Comparison of ENCODE assay signal across 21 mouse cellular contexts in genomic region chr2:125016946-125017345, GRCm38 (mm10). TPM values are rescaled to one million over a fixed set of nuclear protein-coding genes. Genes with fewer than 3 reads are reported as not detected.
DNase-seq lines count a peak whose midpoint lies in the region; ATAC-seq and TF ChIP-seq lines count a peak whose summit lies in the region.
"Had no signal": no experiment of that assay in that cellular context is flagged by ENCODE, and none has a peak within 500 bp of the region (broad histone marks: within the 10 kb centered on the region; RNA-seq: fewer than 3 reads in every experiment).

No protein-coding gene starts in this region.

- H3K4me2 ChIP-seq in lung, embryonic 16.5 days (ENCODE audit: low read depth, low read length) = no peak overlapping the region
- H3K4me2 ChIP-seq in lung, postnatal 0 days (replicated peaks; ENCODE audit: low read depth, low read length) = no peak overlapping the region

- no peaks in the 10 kb centered on the region for H3K36me3 ChIP-seq in lung, embryonic 16.5 days (ENCODE audit: control insufficient read depth, insufficient read depth, low read length)
- no peaks in the 10 kb centered on the region for H3K36me3 ChIP-seq in lung, postnatal 0 days (ENCODE audit: insufficient read depth, low read length)
- H3K36me3 ChIP-seq: G1E had no signal

- no peak for TF ChIP-seq CTCF in lung, adult 2 months (IDR thresholded peaks at IDR 0.05; ENCODE audit: insufficient read depth, low read length)
- no peak for TF ChIP-seq CTCF in lung, postnatal 0 days (IDR thresholded peaks at IDR 0.05)

- DNase-seq in heart, adult 11 months = peak; percentile 30
- no peak for DNase-seq in heart, postnatal 36 days
- no peak for DNase-seq in lung, adult 2 months
- DNase-seq in lung, postnatal 0 days (ENCODE audit: low spot score) = peak; percentile 41
- DNase-seq in lung, adult 18-20 months = no peak
- DNase-seq: adrenal gland, adult 2 months; adrenal gland, adult 8-10 months; adrenal gland, postnatal 10 days; adrenal gland, postnatal 14 days; adrenal gland, postnatal 25 days; adrenal gland, postnatal 36 days; B cell, adult 2 months; cerebellum, adult 11 months; cerebellum, adult 11-12 months; cerebellum, adult 18-20 months had no signal

- H3K27ac ChIP-seq in lung, embryonic 16.5 days (ENCODE audit: low read length) = no peak overlapping the region
- no peak overlapping the region for H3K27ac ChIP-seq in lung, postnatal 0 days (ENCODE audit: low read length)

- H3K9me3 ChIP-seq in lung, embryonic 16.5 days (ENCODE audit: control insufficient read depth, low read length) = no peaks in the 10 kb centered on the region
- no peaks in the 10 kb centered on the region for H3K9me3 ChIP-seq in lung, postnatal 0 days (ENCODE audit: low read length)

- no peak for TF ChIP-seq POLR2A in lung, adult 2 months (IDR thresholded peaks at IDR 0.05; ENCODE audit: borderline replicate concordance, extremely low read depth, low read depth, low read length)

- H3K27me3 ChIP-seq in lung, embryonic 16.5 days (ENCODE audit: control insufficient read depth, insufficient read depth, low read depth, low read length) = no peaks in the 10 kb centered on the region
- H3K27me3 ChIP-seq in lung, postnatal 0 days (replicated peaks; ENCODE audit: insufficient read depth, low read length) = no peaks in the 10 kb centered on the region
- H3K27me3 ChIP-seq: CH12.LX, Patski had no signal

- intact Hi-C loops in heart, postnatal 36 days (cut with DNase I) = no loop called here

- no peak overlapping the region for H3K9ac ChIP-seq in lung, embryonic 16.5 days (ENCODE audit: low read length)
- no peak overlapping the region for H3K9ac ChIP-seq in lung, postnatal 0 days (replicated peaks; ENCODE audit: low read depth)

- TF ChIP-seq EP300 in lung, postnatal 0 days (IDR thresholded peaks at IDR 0.05) = peak; percentile 70

- WGBS in lung, embryonic 16.5 days = 70% methylated on average over 1 of the region's 1 CpGs
- WGBS in lung, adult 2 months = 59% methylated on average over 1 of the region's 1 CpGs
- WGBS in lung, postnatal 0 days = 53% methylated on average over 1 of the region's 1 CpGs

- no peaks in the 10 kb centered on the region for H3K4me1 ChIP-seq in lung, embryonic 16.5 days (replicated peaks; ENCODE audit: control insufficient read depth, insufficient read depth, low read length)
- no peaks in the 10 kb centered on the region for H3K4me1 ChIP-seq in lung, adult 2 months (ENCODE audit: control insufficient read depth, insufficient read depth, low read length)
- no peaks in the 10 kb centered on the region for H3K4me1 ChIP-seq in lung, postnatal 0 days (ENCODE audit: insufficient read depth, low read depth, low read length)

- peak; percentile 31; the same call in 1 of the 2 replicates for ATAC-seq in lung, embryonic 16.5 days (ENCODE audit: low read depth)
- peak; percentile 77 for ATAC-seq in lung, postnatal 0 days
- ATAC-seq: activated CD4-positive, CD25-positive, alpha-beta regulatory T cell, adult 4 months; CD4-positive, CD25-positive, alpha-beta regulatory T cell, adult 4 months; Patski had no signal

- H3K4me3 ChIP-seq in lung, embryonic 16.5 days (ENCODE audit: low read length) = no peak overlapping the region
- H3K4me3 ChIP-seq in lung, adult 2 months (replicated peaks; ENCODE audit: extremely low read depth, low read depth, low read length) = no peak overlapping the region
- H3K4me3 ChIP-seq in lung, postnatal 0 days (ENCODE audit: low read depth, low read length) = no peak overlapping the region

RNA-seq across cellular contexts. Expression of gene Slc24a5, which starts 51.0 kb away (rescaled TPM):
- under 1 TPM; 0.64 to 0.89 TPM for total RNA-seq in heart, postnatal 36 days (2021)
- polyA plus RNA-seq in lung, embryonic 16.5 days (2015; fragmentation: Nextera tagmentation; extraction: Ambion mirVana) = 1.7 and 2.4 TPM in 2 replicates
- 0.07 TPM in 1 of 2 replicates, not detected in the other for polyA plus RNA-seq in lung, adult 2 months (2012; rRNA removed)
- 0.88 and 2.0 TPM in 2 replicates for polyA plus RNA-seq in lung, postnatal 0 days (2015; fragmentation: Nextera tagmentation; extraction: Ambion mirVana)
- total RNA-seq: adrenal gland, adult 2 months; adrenal gland, postnatal 25 days; adrenal gland, postnatal 36 days; CH12.LX had no signal
- polyA plus RNA-seq: adrenal gland, adult 2 months; G1E had no signal

Comparison
In these comparisons a context has a peak if more than half of its experiments do, and no peak if none do; other contexts are left out.
1. DNase-seq: peak in heart, adult 11 months (single experiment) and lung, postnatal 0 days (single experiment); none in heart, postnatal 36 days (0 of 2), lung, adult 2 months (single experiment) and lung, adult 18-20 months (0 of 2).